Mouse (Mus musculus) lung, postnatal 4 days (tissue): ENCODE measurements around the gene Fam114a1.

ENCODE experiments used
- DNase-seq, 2 experiments: peaks; one replicate each; pipeline ENCODE4 v3.0.0; 2021

The Fam114a1 gene

DNA sequence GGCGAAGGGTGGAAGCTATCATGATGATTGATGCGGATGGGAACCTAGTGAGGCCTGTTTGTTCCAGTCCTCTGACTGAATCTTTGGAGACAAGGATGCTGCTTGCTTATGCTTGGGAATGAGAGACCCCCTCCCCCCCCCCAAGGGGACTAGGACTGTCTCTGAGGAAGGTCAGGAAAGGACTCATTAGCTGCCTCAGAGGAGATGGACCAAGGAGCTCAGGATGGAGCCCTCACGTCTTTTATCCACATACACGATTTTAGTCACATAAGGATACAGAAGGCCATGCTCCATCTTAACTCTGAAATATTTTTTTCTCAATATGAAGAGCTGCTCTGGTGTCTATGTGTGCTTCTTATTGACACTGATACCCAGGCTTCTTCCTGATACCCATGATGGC is 92.4 kb downstream of the Fam114a1 start:
- no peak for DNase-seq

GRCm38 (mm10) chr5:65063266-65063665 is 93.4 kb downstream of the Fam114a1 start:
- no peak for DNase-seq

- no peak for DNase-seq
Observed at GRCm38 (mm10) chr5:65068166-65068565, 98.3 kb downstream of the Fam114a1 start.

DNA sequence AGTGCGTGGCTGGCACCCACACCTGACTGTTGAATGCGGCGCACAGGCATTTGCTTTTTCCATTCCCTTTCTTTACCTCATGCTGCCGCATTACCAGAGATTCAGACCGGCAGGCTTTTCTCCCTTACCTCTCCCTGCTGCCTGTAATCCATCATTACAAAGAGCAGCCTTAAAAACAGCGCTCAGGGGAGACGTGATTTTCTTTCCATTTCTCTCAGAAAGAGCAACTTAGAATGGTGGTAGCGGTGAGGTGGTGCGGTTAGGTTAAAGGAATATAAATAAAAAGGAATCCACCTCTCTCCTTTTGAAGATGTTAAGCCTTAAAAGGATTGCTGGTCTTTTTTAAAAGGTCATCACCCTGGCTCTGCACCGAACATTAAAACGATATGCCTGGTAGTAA is 100.0 kb downstream of the Fam114a1 start:
- no peak for DNase-seq

DNA sequence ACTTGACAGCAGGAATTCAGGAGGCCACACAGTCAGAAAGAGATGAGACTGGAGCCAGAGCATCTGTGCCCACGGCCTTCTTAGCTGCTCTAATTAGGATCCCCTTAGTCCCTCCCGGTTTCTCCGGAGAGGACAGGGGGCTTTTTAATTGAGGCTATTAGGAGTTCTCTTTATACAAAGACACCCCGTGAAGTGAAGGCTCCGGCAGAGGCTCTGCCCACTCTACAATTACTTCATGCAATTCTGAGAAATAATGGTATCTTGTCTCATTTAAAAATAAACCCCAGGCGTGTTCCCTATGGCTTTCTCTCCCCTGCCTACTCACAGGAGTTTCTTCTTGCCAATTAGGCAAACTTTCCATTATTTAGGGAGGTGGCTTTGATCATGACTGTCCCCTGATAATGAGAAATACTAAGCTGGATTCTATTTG is 101.8 kb downstream of the Fam114a1 start:
- no peak for DNase-seq

- DNase-seq = no peak
Observed at GRCm38 (mm10) chr5:65073247-65073646, 103.4 kb downstream of the Fam114a1 start.

DNA sequence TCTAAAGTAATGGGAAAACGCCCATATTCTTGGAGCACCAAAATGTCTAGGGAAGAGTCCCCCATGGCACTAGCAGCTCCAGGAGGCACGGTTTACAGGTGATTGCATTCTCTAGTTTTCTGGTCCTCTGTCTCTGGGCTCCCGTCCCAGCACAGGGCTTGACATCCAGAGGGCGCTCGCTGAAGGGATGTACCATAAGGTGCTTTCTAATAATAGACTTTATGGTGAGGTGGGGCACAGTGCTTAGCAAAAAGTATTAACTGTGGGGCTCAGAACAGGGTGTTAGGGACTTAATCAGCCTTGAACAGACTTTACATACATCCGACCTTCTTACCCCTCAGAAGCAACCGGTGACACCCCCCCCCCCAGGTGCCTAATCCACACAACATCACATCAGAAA is 104.8 kb downstream of the Fam114a1 start:
- no peak for DNase-seq

GRCm38 (mm10) chr5:65076087-65076486 is 106.2 kb downstream of the Fam114a1 start:
- DNase-seq = peak in 1 of 2 experiments; percentile 15

DNA sequence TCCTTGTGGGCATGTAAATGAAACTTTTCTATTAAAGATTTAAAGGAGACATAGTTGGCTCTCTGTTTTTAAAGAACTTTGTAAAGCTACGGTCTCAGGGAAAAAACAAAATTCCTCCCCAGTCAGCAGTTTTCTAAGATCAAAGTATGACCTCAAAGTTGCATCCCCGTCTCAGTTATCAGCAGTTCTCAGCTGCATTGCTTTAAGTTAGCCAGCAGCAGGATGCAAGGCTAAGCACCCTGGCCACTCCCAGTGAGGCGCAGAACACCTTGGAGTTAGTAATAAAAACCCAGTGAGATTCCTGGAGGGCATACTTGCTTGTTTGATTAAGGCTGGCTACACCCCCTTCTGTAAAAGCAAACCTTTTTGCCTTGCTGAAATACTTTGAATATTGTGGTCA is 106.9 kb downstream of the Fam114a1 start:
- no peak for DNase-seq

DNA sequence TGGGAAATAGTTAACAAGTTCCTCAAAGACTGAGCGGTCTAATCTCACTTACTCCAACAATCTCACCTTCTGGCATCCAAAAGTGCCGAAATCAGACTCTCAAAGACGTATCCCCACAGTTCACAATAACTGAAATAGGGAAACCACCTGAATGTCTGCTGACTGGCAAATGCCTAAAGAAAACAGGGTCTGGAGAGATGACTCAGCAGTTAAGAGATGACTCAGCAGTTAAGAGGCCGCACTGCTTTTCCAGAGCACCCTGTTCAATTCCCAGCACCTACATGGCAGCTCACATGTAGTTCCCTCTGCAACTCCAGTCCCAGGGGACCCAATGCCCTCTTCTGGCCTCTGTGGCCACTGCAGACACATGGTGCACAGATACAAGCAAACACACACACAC is 108.2 kb downstream of the Fam114a1 start:
- DNase-seq = no peak

- peak in 1 of 2 experiments; percentile 25 for DNase-seq
Observed at GRCm38 (mm10) chr5:65079881-65080280, 110.0 kb downstream of the Fam114a1 start.

DNA sequence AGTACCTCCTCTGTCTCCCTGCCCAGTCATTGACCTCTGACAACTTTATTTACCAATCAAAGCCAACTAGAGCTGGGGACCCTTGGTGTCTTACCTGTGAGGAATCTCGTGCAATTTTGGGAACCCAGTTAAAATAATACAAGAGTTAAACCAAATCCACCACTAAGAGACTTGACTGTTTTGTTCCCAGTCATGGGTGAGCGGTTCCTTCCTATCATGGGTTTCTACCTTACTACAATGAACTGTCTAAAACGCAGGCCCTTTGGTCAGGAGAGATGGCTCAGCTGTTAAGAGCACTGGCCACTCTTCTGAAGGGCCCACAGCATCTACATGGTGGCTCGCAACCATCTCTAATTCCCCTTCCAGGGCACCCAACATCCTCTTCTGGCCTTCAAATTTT is 112.0 kb downstream of the Fam114a1 start:
- no peak for DNase-seq

GRCm38 (mm10) chr5:65086522-65086921 is 116.7 kb downstream of the Fam114a1 start:
- DNase-seq = peak; percentile 43 to 63

DNA sequence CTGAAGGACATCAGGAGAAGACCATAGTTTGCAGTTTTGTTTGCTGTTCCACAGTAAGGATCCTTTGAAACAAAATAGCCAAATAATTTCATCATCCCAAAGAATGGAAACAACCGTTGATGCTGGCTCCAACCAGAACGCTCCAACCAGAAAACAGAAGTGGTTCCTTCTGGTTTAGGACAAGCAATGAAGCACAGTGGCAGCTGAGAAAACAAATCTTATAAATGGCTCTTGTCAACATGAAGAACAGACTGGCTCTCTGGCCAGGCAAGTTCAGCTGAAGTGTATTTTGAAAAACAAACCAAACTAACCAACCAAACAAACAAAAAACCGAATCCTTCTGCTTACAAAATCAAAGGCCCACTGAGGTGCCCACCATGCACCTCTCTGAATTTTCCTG is 119.8 kb downstream of the Fam114a1 start:
- no peak for DNase-seq

- no peak for DNase-seq
Observed at GRCm38 (mm10) chr5:65091184-65091858, 121.5 kb downstream of the Fam114a1 start.
